Comparison of ENCODE assay signal across 8 mouse cellular contexts in genomic region chr2:131209125-131209795, GRCm38 (mm10). TPM values are rescaled to one million over a fixed set of nuclear protein-coding genes. Genes with fewer than 3 reads are reported as not detected.
DNase-seq lines count a peak whose midpoint lies in the region; ATAC-seq and TF ChIP-seq lines count a peak whose summit lies in the region.

No protein-coding gene starts in this region.

- in situ Hi-C loops in CH12.LX (cut with MboI; ENCODE audit: low pct_ligation_motif_present, low pct_unique_long_range_greater_than_20kb, low sequenced_read_pairs), result no loop called here

- no peak for TF ChIP-seq CTCF in CH12.LX (conservative IDR thresholded peaks at IDR 0.05 in 1 of 2, IDR thresholded peaks at IDR 0.05 in 1 of 2; ENCODE audit: low read depth in 2 of 2, low read length in 2 of 2)
- TF ChIP-seq CTCF in bone marrow, adult 2 months (IDR thresholded peaks at IDR 0.05; ENCODE audit: control insufficient read depth, insufficient read depth, low read length), result no peak

- H3K27ac ChIP-seq in CH12.LX (ENCODE audit: insufficient read depth, low read depth), result no peak overlapping the region
- H3K27ac ChIP-seq in bone marrow, adult 2 months (ENCODE audit: control insufficient read depth, insufficient read depth, low read depth, low read length, poor library complexity), result peak overlapping the region; percentile 94
- peak overlapping the region; percentile 91 for H3K27ac ChIP-seq in forebrain, embryonic 15.5 days (replicated peaks)
- peak overlapping the region; percentile 88 for H3K27ac ChIP-seq in midbrain, embryonic 13.5 days

- dilution Hi-C loops in CH12.LX (cut with MboI; ENCODE audit: extremely low pct_ligation_motif_present, extremely low pct_unique_long_range_greater_than_20kb, low sequenced_read_pairs), result no loop called here

- H3K4me3 ChIP-seq in CH12.LX (replicated peaks in 1 of 3; ENCODE audit: low read depth in 2 of 3, low read length in 2 of 3, poor library complexity in 1 of 3), result peak overlapping the region in 1 of 3 experiments; percentile 76
- H3K4me3 ChIP-seq in bone marrow, adult 2 months (replicated peaks; ENCODE audit: control insufficient read depth, low read depth, low read length), result no peak overlapping the region
- peak overlapping the region; percentile 67; the same call in 1 of the 2 replicates for H3K4me3 ChIP-seq in forebrain, embryonic 15.5 days
- H3K4me3 ChIP-seq in midbrain, embryonic 13.5 days (replicated peaks), result peak overlapping the region; percentile 60

- H3K4me1 ChIP-seq in CH12.LX (ENCODE audit: control insufficient read depth in 1 of 2, insufficient read depth in 2 of 2), result peaks cover 6 to 14% of the 10 kb centered on the region in 2 experiments; a peak in 3 of 4 replicates
- H3K4me1 ChIP-seq in bone marrow, adult 2 months (ENCODE audit: control insufficient read depth, insufficient read depth, low read length), result peaks cover 11% of the 10 kb centered on the region
- peaks cover 15% of the 10 kb centered on the region for H3K4me1 ChIP-seq in forebrain, embryonic 15.5 days
- peaks cover 23% of the 10 kb centered on the region for H3K4me1 ChIP-seq in midbrain, embryonic 13.5 days (replicated peaks)

- peak overlapping the region; percentile 55 for H3K4me2 ChIP-seq in CH12.LX (ENCODE audit: insufficient read depth, low read depth, poor library complexity, severe bottlenecking)
- peak overlapping the region; percentile 62 for H3K4me2 ChIP-seq in forebrain, embryonic 15.5 days (replicated peaks)
- H3K4me2 ChIP-seq in midbrain, embryonic 13.5 days (replicated peaks), result peak overlapping the region; percentile 67

- peak; percentile 1; the same call in 1 of the 2 replicates for ATAC-seq in forebrain, embryonic 15.5 days (replicated peaks)
- ATAC-seq in midbrain, embryonic 13.5 days, result peak; percentile 32; the same call in 1 of the 2 replicates

- no peaks in the 10 kb centered on the region for H3K27me3 ChIP-seq in CH12.LX (replicated peaks)
- no peaks in the 10 kb centered on the region for H3K27me3 ChIP-seq in forebrain, embryonic 15.5 days
- no peaks in the 10 kb centered on the region for H3K27me3 ChIP-seq in midbrain, embryonic 13.5 days

- WGBS in bone marrow, adult 2 months, result 50% methylated on average over 4 of the region's 4 CpGs
- 76% methylated on average over 4 of the region's 4 CpGs for WGBS in forebrain, embryonic 15.5 days
- WGBS in midbrain, embryonic 13.5 days, result 79% methylated on average over 4 of the region's 4 CpGs

- H3K9ac ChIP-seq in CH12.LX (ENCODE audit: insufficient read depth, low read depth), result peak overlapping the region; percentile 34
- peak overlapping the region; percentile 73 for H3K9ac ChIP-seq in forebrain, embryonic 15.5 days (replicated peaks)
- peak overlapping the region; percentile 73 for H3K9ac ChIP-seq in midbrain, embryonic 13.5 days (replicated peaks)

- TF ChIP-seq RAD21 in CH12.LX (IDR thresholded peaks at IDR 0.05; ENCODE audit: low read depth, low read length), result no peak

- no peaks in the 10 kb centered on the region for H3K9me3 ChIP-seq in CH12.LX (replicated peaks; ENCODE audit: low read length)
- no peaks in the 10 kb centered on the region for H3K9me3 ChIP-seq in forebrain, embryonic 15.5 days
- H3K9me3 ChIP-seq in midbrain, embryonic 13.5 days, result no peaks in the 10 kb centered on the region

- no peak for TF ChIP-seq POLR2A in CH12.LX (IDR thresholded peaks at IDR 0.05; ENCODE audit: low read depth, low read length)
- no peak for TF ChIP-seq POLR2A in bone marrow, adult 2 months (IDR thresholded peaks at IDR 0.05; ENCODE audit: borderline replicate concordance, control insufficient read depth, low read depth, low read length)

- DNase-seq in CH12.LX (ENCODE audit: extremely low read depth), result no peak
- peak; percentile 21 for DNase-seq in kidney, postnatal 14 days
- DNase-seq in urinary bladder, adult 2 months (ENCODE audit: low spot score), result no peak
- DNase-seq in adrenal gland, postnatal 25 days, result no peak
- no peak for DNase-seq in thymus, postnatal 25 days

- H3K36me3 ChIP-seq in CH12.LX (replicated peaks in 1 of 2; ENCODE audit: control insufficient read depth in 1 of 2, insufficient read depth in 1 of 2, low read length in 1 of 2), result peaks cover 7 to 18% of the 10 kb centered on the region in 2 experiments
- peaks cover 3% of the 10 kb centered on the region for H3K36me3 ChIP-seq in forebrain, embryonic 15.5 days
- H3K36me3 ChIP-seq in midbrain, embryonic 13.5 days, result peaks cover 18% of the 10 kb centered on the region

- no peak for TF ChIP-seq EP300 in CH12.LX (IDR thresholded peaks at IDR 0.05; ENCODE audit: low read length)

- H3K79me2 ChIP-seq in CH12.LX (replicated peaks; ENCODE audit: control insufficient read depth, extremely low read depth, insufficient read depth, poor library complexity, severe bottlenecking), result no peaks in the 10 kb centered on the region

TF ChIP-seq in CH12.LX, 34 proteins besides CTCF, POLR2A, EP300 and RAD21:
- no peak for TF ChIP-seq HCFC1 (IDR thresholded peaks at IDR 0.05; ENCODE audit: low read depth, low read length)
- no peak for TF ChIP-seq RCOR1 (conservative IDR thresholded peaks at IDR 0.05; ENCODE audit: low read depth, low read length)
- TF ChIP-seq MAX (IDR thresholded peaks at IDR 0.05; ENCODE audit: low read length), result no peak
- TF ChIP-seq SMC3 (IDR thresholded peaks at IDR 0.05; ENCODE audit: low read depth, low read length), result no peak
- TF ChIP-seq USF2 (conservative IDR thresholded peaks at IDR 0.05; ENCODE audit: low read depth, low read length), result no peak
- TF ChIP-seq CHD1 (IDR thresholded peaks at IDR 0.05; ENCODE audit: low read depth, low read length), result no peak
- no peak for TF ChIP-seq ZMIZ1 (IDR thresholded peaks at IDR 0.05; ENCODE audit: low read depth, low read length)
- TF ChIP-seq BHLHE40 (IDR thresholded peaks at IDR 0.05; ENCODE audit: low read depth, low read length), result no peak
- no peak for TF ChIP-seq GABPA (IDR thresholded peaks at IDR 0.05; ENCODE audit: insufficient replicate concordance, low read depth, low read length)
- no peak for TF ChIP-seq MAFK (IDR thresholded peaks at IDR 0.05; ENCODE audit: insufficient replicate concordance, low read length)
- TF ChIP-seq ZKSCAN1 (IDR thresholded peaks at IDR 0.05; ENCODE audit: borderline replicate concordance, low read depth, low read length), result no peak
- no peak for TF ChIP-seq TCF12 (IDR thresholded peaks at IDR 0.05; ENCODE audit: low read depth, low read length)
TF ChIP-seq in CH12.LX: peak in this region for 0.

RNA-seq across cellular contexts. Expression of gene Ap5s1, which starts 2.4 kb away (rescaled TPM):
- total RNA-seq in CH12.LX (2012; rRNA removed), result 9.1 and 10.4 TPM in 2 replicates
- total RNA-seq in CH12.LX (2014; rRNA removed), result 19.8 and 22.5 TPM in 2 replicates
- polyA plus RNA-seq in CH12.LX (2012; ENCODE audit: insufficient read length, low read depth), result 8.1 and 9.9 TPM in 2 replicates
- 12.1 and 14.5 TPM in 2 replicates for polyA plus RNA-seq in bone marrow, adult 2 months (2011; ENCODE audit: insufficient read depth, insufficient read length, low replicate concordance, missing spikeins)
- polyA plus RNA-seq in forebrain, embryonic 15.5 days (2015; fragmentation: Nextera tagmentation; extraction: Ambion mirVana), result 36.5 and 37.0 TPM in 2 replicates
- polyA plus RNA-seq in midbrain, embryonic 13.5 days (2015; fragmentation: Nextera tagmentation; extraction: Ambion mirVana), result 32.7 and 33.4 TPM in 2 replicates
- 40.0 and 44.7 TPM in 2 replicates for polyA plus RNA-seq in urinary bladder, adult 2 months (2012; rRNA removed)
- 18.6 and 24.5 TPM in 2 replicates for total RNA-seq in adrenal gland, postnatal 25 days (2021)

RNA-seq across cellular contexts. Expression of gene Spef1, which starts 22.2 kb away (rescaled TPM):
- total RNA-seq in CH12.LX (2012; rRNA removed) (0.97 and 1.0 TPM in 2 replicates), CH12.LX (2014; rRNA removed) (0.34 and 0.45 TPM in 2 replicates)
- polyA plus RNA-seq in CH12.LX (2012; ENCODE audit: insufficient read length, low read depth), result 1.2 TPM in 2 replicates
- polyA plus RNA-seq in bone marrow, adult 2 months (2011; ENCODE audit: insufficient read depth, insufficient read length, low replicate concordance, missing spikeins), result 9.8 and 12.5 TPM in 2 replicates
- 13.0 and 13.2 TPM in 2 replicates for polyA plus RNA-seq in forebrain, embryonic 15.5 days (2015; fragmentation: Nextera tagmentation; extraction: Ambion mirVana)
- polyA plus RNA-seq in midbrain, embryonic 13.5 days (2015; fragmentation: Nextera tagmentation; extraction: Ambion mirVana), result 10.8 and 11.5 TPM in 2 replicates
- 10.3 and 12.4 TPM in 2 replicates for polyA plus RNA-seq in urinary bladder, adult 2 months (2012; rRNA removed)
- total RNA-seq in adrenal gland, postnatal 25 days (2021), result 5.0 and 7.6 TPM in 2 replicates

RNA-seq across cellular contexts. Expression of gene Cdc25b, which starts 22.5 kb away (rescaled TPM):
- total RNA-seq in CH12.LX (2012; rRNA removed), result 11.6 and 14.4 TPM in 2 replicates
- 23.3 and 24.0 TPM in 2 replicates for total RNA-seq in CH12.LX (2014; rRNA removed)
- polyA plus RNA-seq in CH12.LX (2012; ENCODE audit: insufficient read length, low read depth), result 21.3 and 22.8 TPM in 2 replicates
- polyA plus RNA-seq in bone marrow, adult 2 months (2011; ENCODE audit: insufficient read depth, insufficient read length, low replicate concordance, missing spikeins), result 179 and 183 TPM in 2 replicates
- 36.4 and 37.9 TPM in 2 replicates for polyA plus RNA-seq in forebrain, embryonic 15.5 days (2015; fragmentation: Nextera tagmentation; extraction: Ambion mirVana)
- 50.6 and 59.3 TPM in 2 replicates for polyA plus RNA-seq in midbrain, embryonic 13.5 days (2015; fragmentation: Nextera tagmentation; extraction: Ambion mirVana)
- 38.9 and 39.3 TPM in 2 replicates for polyA plus RNA-seq in urinary bladder, adult 2 months (2012; rRNA removed)
- total RNA-seq in adrenal gland, postnatal 25 days (2021), result 8.3 and 10.8 TPM in 2 replicates

RNA-seq across cellular contexts. Expression of gene Mavs, which starts 24.6 kb away (rescaled TPM):
- total RNA-seq in CH12.LX (2012; rRNA removed) (25.6 and 25.9 TPM in 2 replicates), CH12.LX (2014; rRNA removed) (18.5 and 18.6 TPM in 2 replicates)
- 26.8 and 34.5 TPM in 2 replicates for polyA plus RNA-seq in CH12.LX (2012; ENCODE audit: insufficient read length, low read depth)
- polyA plus RNA-seq in bone marrow, adult 2 months (2011; ENCODE audit: insufficient read depth, insufficient read length, low replicate concordance, missing spikeins), result 8.4 and 13.7 TPM in 2 replicates
- polyA plus RNA-seq in forebrain, embryonic 15.5 days (2015; fragmentation: Nextera tagmentation; extraction: Ambion mirVana), result 5.9 and 6.4 TPM in 2 replicates
- polyA plus RNA-seq in midbrain, embryonic 13.5 days (2015; fragmentation: Nextera tagmentation; extraction: Ambion mirVana), result 6.6 and 8.6 TPM in 2 replicates
- polyA plus RNA-seq in urinary bladder, adult 2 months (2012; rRNA removed), result 47.2 and 50.2 TPM in 2 replicates
- total RNA-seq in adrenal gland, postnatal 25 days (2021), result 44.2 and 45.9 TPM in 2 replicates

RNA-seq across cellular contexts. Expression of gene Cenpb, which starts 29.4 kb away (rescaled TPM):
- total RNA-seq in CH12.LX (2012; rRNA removed), result 24.4 and 26.8 TPM in 2 replicates
- total RNA-seq in CH12.LX (2014; rRNA removed), result 17.3 and 18.1 TPM in 2 replicates
- polyA plus RNA-seq in CH12.LX (2012; ENCODE audit: insufficient read length, low read depth), result 26.1 and 26.6 TPM in 2 replicates
- 22.6 and 28.5 TPM in 2 replicates for polyA plus RNA-seq in bone marrow, adult 2 months (2011; ENCODE audit: insufficient read depth, insufficient read length, low replicate concordance, missing spikeins)
- polyA plus RNA-seq in forebrain, embryonic 15.5 days (2015; fragmentation: Nextera tagmentation; extraction: Ambion mirVana), result 18.8 and 19.7 TPM in 2 replicates
- 13.3 and 15.0 TPM in 2 replicates for polyA plus RNA-seq in midbrain, embryonic 13.5 days (2015; fragmentation: Nextera tagmentation; extraction: Ambion mirVana)
- polyA plus RNA-seq in urinary bladder, adult 2 months (2012; rRNA removed), result 60.4 and 94.3 TPM in 2 replicates
- 52.9 and 66.5 TPM in 2 replicates for total RNA-seq in adrenal gland, postnatal 25 days (2021)
